Mouse (Mus musculus) CH12.LX (cell line): ENCODE data around the gene Hcfc1. TPM values are rescaled to one million over a fixed set of nuclear protein-coding genes. Genes with fewer than 3 reads are reported as not detected.
A peak's percentile ranks its signal among the peaks of the same experiment; 100 is the strongest.

ENCODE experiments used
- DNase-seq: peaks from one replicate; pipeline ENCODE4 v3.0.0-alpha.2; 2013; ENCODE audit errors: extremely low read depth
- H3K27ac ChIP-seq: 2 replicates; pipeline ENCODE4 v1.5.1; 2012; ENCODE audit warnings: low read depth, mild to moderate bottlenecking, control low read depth, moderate library complexity; ENCODE audit not compliant: insufficient read depth
- H3K27me3 ChIP-seq: replicated peaks from 2 replicates; pipeline ENCODE3; 2012; ENCODE audit warnings: inconsistent platforms
- H3K36me3 ChIP-seq, 2 experiments: replicated peaks in 1 of 2; 2 replicates each; pipeline versions ENCODE3 to v1.6.1; 2012; ENCODE audit warnings: inconsistent platforms in 1 of 2, low read length in 1 of 2, mild to moderate bottlenecking in 1 of 2, mixed read lengths in 1 of 2, moderate library complexity in 1 of 2; ENCODE audit not compliant: control insufficient read depth in 1 of 2, insufficient read depth in 1 of 2
- H3K4me1 ChIP-seq, 2 experiments: 2 replicates each; pipeline ENCODE4 v1.6.1; 2012; ENCODE audit warnings: inconsistent platforms in 1 of 2, moderate library complexity in 1 of 2; ENCODE audit not compliant: insufficient read depth in 2 of 2, control insufficient read depth in 1 of 2
- H3K4me2 ChIP-seq: 2 replicates; pipeline ENCODE4 v1.6.1; 2012; ENCODE audit warnings: low read depth, mild to moderate bottlenecking, control low read depth; ENCODE audit not compliant: poor library complexity, insufficient read depth, severe bottlenecking
- H3K4me3 ChIP-seq, 3 experiments: fragments of 150-350 bp in 1 of 3; sonication (generic) in 1 of 3; replicated peaks in 1 of 3; 2 replicates each; pipeline versions ENCODE3 to v1.5.1; 2011 to 2012; ENCODE audit warnings: low read depth in 2 of 3, low read length in 2 of 3, mild to moderate bottlenecking in 2 of 3, moderate library complexity in 2 of 3, control low read depth in 1 of 3, improper control_type of control experiment in 1 of 3, inconsistent platforms in 1 of 3, mixed read lengths in 1 of 3; ENCODE audit not compliant: poor library complexity in 1 of 3
- H3K79me2 ChIP-seq: replicated peaks from 2 replicates; pipeline ENCODE4 v1.6.1; 2012; ENCODE audit warnings: mild to moderate bottlenecking, moderate library complexity; ENCODE audit not compliant: control insufficient read depth, poor library complexity, insufficient read depth, severe bottlenecking; ENCODE audit errors: extremely low read depth
- H3K9ac ChIP-seq: 2 replicates; pipeline ENCODE4 v1.6.1; 2012; ENCODE audit warnings: low read depth, mild to moderate bottlenecking, control low read depth, moderate library complexity; ENCODE audit not compliant: insufficient read depth
- H3K9me3 ChIP-seq: replicated peaks from 2 replicates; pipeline ENCODE3; 2012; ENCODE audit warnings: low read length, inconsistent platforms, mixed read lengths
- BHLHE40 ChIP-seq: IDR thresholded peaks from 2 replicates; pipeline ENCODE4 v1.6.1; 2011; ENCODE audit warnings: mild to moderate bottlenecking, low read depth, low read length, improper control_type of control experiment
- CHD2 ChIP-seq: IDR thresholded peaks from 2 replicates; pipeline ENCODE4 v1.6.1; 2011; ENCODE audit warnings: low read length, improper control_type of control experiment
- CTCF ChIP-seq, 2 experiments: IDR thresholded peaks in 1 of 2; conservative IDR thresholded peaks in 1 of 2; 2 replicates each; pipeline ENCODE4 v1.5.1; 2011 to 2012; ENCODE audit warnings: low read depth in 2 of 2, low read length in 2 of 2, improper control_type of control experiment in 1 of 2, inconsistent platforms in 1 of 2, mild to moderate bottlenecking in 1 of 2, moderate library complexity in 1 of 2
- E2F4 ChIP-seq: IDR thresholded peaks from 2 replicates; pipeline ENCODE4 v1.6.1; 2011; ENCODE audit warnings: low read depth, low read length, improper control_type of control experiment; ENCODE audit not compliant: insufficient replicate concordance
- ELF1 ChIP-seq: IDR thresholded peaks from 2 replicates; pipeline ENCODE4 v1.6.1; 2014; ENCODE audit warnings: low read depth, mild to moderate bottlenecking, inconsistent platforms, low read length, improper control_type of control experiment
- EP300 ChIP-seq: IDR thresholded peaks from 2 replicates; pipeline ENCODE4 v1.6.1; 2011; ENCODE audit warnings: low read length, improper control_type of control experiment
- ETS1 ChIP-seq: conservative IDR thresholded peaks from 2 replicates; pipeline ENCODE4 v1.6.1; 2012; ENCODE audit warnings: low read depth, mild to moderate bottlenecking, inconsistent platforms, low read length, improper control_type of control experiment, moderate library complexity
- GABPA ChIP-seq: IDR thresholded peaks from 2 replicates; pipeline ENCODE4 v1.6.1; 2012; ENCODE audit warnings: low read depth, low read length, improper control_type of control experiment, inconsistent platforms; ENCODE audit not compliant: insufficient replicate concordance
- HCFC1 ChIP-seq: IDR thresholded peaks from 2 replicates; pipeline ENCODE4 v1.6.1; 2012; ENCODE audit warnings: low read depth, mild to moderate bottlenecking, inconsistent platforms, low read length, improper control_type of control experiment
- JUN ChIP-seq: IDR thresholded peaks from 2 replicates; pipeline ENCODE4 v1.6.1; 2011; ENCODE audit warnings: low read depth, mild to moderate bottlenecking, low read length, improper control_type of control experiment, moderate library complexity; ENCODE audit not compliant: insufficient read depth
- JUND ChIP-seq: conservative IDR thresholded peaks from 2 replicates; pipeline ENCODE4 v1.6.1; 2011; ENCODE audit warnings: low read depth, low read length, improper control_type of control experiment
- KAT2A ChIP-seq: IDR thresholded peaks from 2 replicates; pipeline ENCODE4 v1.6.1; 2012; ENCODE audit warnings: low read length, improper control_type of control experiment, inconsistent platforms; ENCODE audit not compliant: insufficient replicate concordance
- MAX ChIP-seq: IDR thresholded peaks from 2 replicates; pipeline ENCODE4 v1.6.1; 2011; ENCODE audit warnings: low read length, improper control_type of control experiment
- MXI1 ChIP-seq: IDR thresholded peaks from 2 replicates; pipeline ENCODE4 v1.6.1; 2011; ENCODE audit warnings: mild to moderate bottlenecking, low read depth, low read length, improper control_type of control experiment
- MYC ChIP-seq: IDR thresholded peaks from 2 replicates; pipeline ENCODE4 v1.6.1; 2011; ENCODE audit warnings: low read depth, mild to moderate bottlenecking, improper control_type of control experiment, low read length
- NELFE ChIP-seq: IDR thresholded peaks from 2 replicates; pipeline ENCODE4 v1.6.1; 2011; ENCODE audit warnings: low read depth, low read length, improper control_type of control experiment
- NRF1 ChIP-seq: IDR thresholded peaks from 2 replicates; pipeline ENCODE4 v1.6.1; 2014; ENCODE audit warnings: low read depth, mild to moderate bottlenecking, inconsistent platforms, low read length, improper control_type of control experiment, moderate library complexity
- PAX5 ChIP-seq: IDR thresholded peaks from 2 replicates; pipeline ENCODE4 v1.6.1; 2012; ENCODE audit warnings: low read length, inconsistent platforms, mixed read lengths
- POLR2A ChIP-seq: IDR thresholded peaks from 2 replicates; pipeline ENCODE4 v1.6.1; 2011; ENCODE audit warnings: low read depth, mild to moderate bottlenecking, improper control_type of control experiment, low read length
- POLR2AphosphoS2 ChIP-seq: IDR thresholded peaks from 2 replicates; pipeline ENCODE4 v1.6.1; 2011; ENCODE audit warnings: low read depth, low read length, improper control_type of control experiment
- RAD21 ChIP-seq: IDR thresholded peaks from 2 replicates; pipeline ENCODE4 v1.6.1; 2011; ENCODE audit warnings: low read depth, mild to moderate bottlenecking, low read length, improper control_type of control experiment, moderate library complexity
- RCOR1 ChIP-seq: conservative IDR thresholded peaks from 2 replicates; pipeline ENCODE4 v1.6.1; 2012; ENCODE audit warnings: low read depth, mild to moderate bottlenecking, inconsistent platforms, low read length, improper control_type of control experiment
- SIN3A ChIP-seq: IDR thresholded peaks from 2 replicates; pipeline ENCODE4 v1.6.1; 2012; ENCODE audit warnings: low read length, improper control_type of control experiment, inconsistent platforms
- SMC3 ChIP-seq: IDR thresholded peaks from 2 replicates; pipeline ENCODE4 v1.6.1; 2011; ENCODE audit warnings: low read depth, low read length, improper control_type of control experiment
- TBP ChIP-seq: conservative IDR thresholded peaks from 2 replicates; pipeline ENCODE4 v1.6.1; 2011; ENCODE audit warnings: low read depth, low read length, improper control_type of control experiment
- USF1 ChIP-seq: IDR thresholded peaks from 2 replicates; pipeline ENCODE4 v1.6.1; 2014; ENCODE audit warnings: low read depth, mild to moderate bottlenecking, inconsistent platforms, low read length, improper control_type of control experiment
- USF2 ChIP-seq: conservative IDR thresholded peaks from 2 replicates; pipeline ENCODE4 v1.6.1; 2011; ENCODE audit warnings: low read depth, low read length, improper control_type of control experiment
- ZC3H11A ChIP-seq: IDR thresholded peaks from 2 replicates; pipeline ENCODE4 v1.6.1; 2012; ENCODE audit warnings: low read depth, mild to moderate bottlenecking, inconsistent platforms, low read length, improper control_type of control experiment
- ZKSCAN1 ChIP-seq: IDR thresholded peaks from 2 replicates; pipeline ENCODE4 v1.6.1; 2012; ENCODE audit warnings: low read depth, inconsistent platforms, low read length, improper control_type of control experiment, borderline replicate concordance
- ZMIZ1 ChIP-seq: IDR thresholded peaks from 2 replicates; pipeline ENCODE4 v1.6.1; 2012; ENCODE audit warnings: low read depth, mild to moderate bottlenecking, inconsistent platforms, low read length, improper control_type of control experiment
- ZNF384 ChIP-seq: IDR thresholded peaks from 2 replicates; pipeline ENCODE4 v1.6.1; 2012; ENCODE audit warnings: low read depth, low read length, improper control_type of control experiment, inconsistent platforms
- dilution Hi-C: fragments of 300-500 bp; cut with MboI; formaldehyde crosslinking; loops from 2 replicates; pipeline ENCODE4 v1.14.3; 2020; ENCODE audit warnings: low sequenced_read_pairs; ENCODE audit not compliant: extremely low pct_unique_long_range_greater_than_20kb, extremely low pct_ligation_motif_present
- in situ Hi-C: fragments of 300-500 bp; cut with MboI; formaldehyde crosslinking; loops from 3 replicates; pipeline ENCODE4 v1.14.3; 2019; ENCODE audit warnings: low sequenced_read_pairs, low pct_ligation_motif_present, low pct_unique_long_range_greater_than_20kb, mixed read lengths
- polyA plus RNA-seq: library from polyadenylated mRNA; unstranded; fragments of >175 nt; gene quantifications from 2 replicates; pipeline ENCODE4 v1.2.1, GENCODE M21; 2012; ENCODE audit warnings: low read depth; ENCODE audit not compliant: insufficient read length
- total RNA-seq, 2 experiments: library from RNA; depleted of rRNA; stranded (reverse); fragments of 300-350 nt in 1 of 2; fragments of >200 nt in 1 of 2; gene quantifications; 2 replicates each; pipeline ENCODE4 v1.2.3; 2012 to 2014

The Hcfc1 gene
- total and polyA plus RNA-seq, 3 experiments, result 37.6 to 98.2 (median 58.5) TPM

DNA sequence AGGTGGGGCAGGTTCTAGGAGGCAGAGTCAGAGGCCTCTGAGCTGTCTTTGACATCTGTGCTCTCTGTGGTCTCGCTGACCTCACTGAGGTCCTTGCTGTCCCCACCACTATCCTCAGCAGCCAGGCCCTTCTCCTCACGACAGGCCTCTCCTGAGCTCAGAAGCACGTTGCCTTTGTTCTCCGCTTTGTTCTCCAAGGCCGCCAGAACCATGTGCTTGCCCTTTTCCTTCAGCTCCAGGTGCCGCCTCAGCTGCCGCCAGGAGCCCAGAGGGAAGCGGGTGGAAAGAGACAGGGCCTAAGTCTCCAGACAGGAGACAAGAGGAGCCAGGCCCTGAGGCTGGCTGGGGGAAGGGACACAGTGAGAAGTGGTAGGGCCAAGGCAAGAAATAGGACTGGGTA is 49.2 kb downstream of the Hcfc1 start:
- Histone ChIP-seq H3K4me2 (no peak overlapping the region), H3K9ac (no peak overlapping the region), H3K9me3 (no peaks in the 10 kb centered on the region), H3K27me3 (no peaks in the 10 kb centered on the region), H3K4me1 (peaks cover 4 to 32% of the 10 kb centered on the region in 2 experiments; a peak in 3 of 4 replicates), H3K27ac (no peak overlapping the region), H3K4me3 (no peak overlapping the region), H3K79me2 (peaks cover 16% of the 10 kb centered on the region), H3K36me3 (peaks cover 31 to 33% of the 10 kb centered on the region in 2 experiments)
- DNase-seq, result no peak
- in situ Hi-C loops, result no loop called here
- dilution Hi-C loops, result no loop called here
- no peak for TF ChIP-seq ZKSCAN1
- no peak for TF ChIP-seq BHLHE40

DNA sequence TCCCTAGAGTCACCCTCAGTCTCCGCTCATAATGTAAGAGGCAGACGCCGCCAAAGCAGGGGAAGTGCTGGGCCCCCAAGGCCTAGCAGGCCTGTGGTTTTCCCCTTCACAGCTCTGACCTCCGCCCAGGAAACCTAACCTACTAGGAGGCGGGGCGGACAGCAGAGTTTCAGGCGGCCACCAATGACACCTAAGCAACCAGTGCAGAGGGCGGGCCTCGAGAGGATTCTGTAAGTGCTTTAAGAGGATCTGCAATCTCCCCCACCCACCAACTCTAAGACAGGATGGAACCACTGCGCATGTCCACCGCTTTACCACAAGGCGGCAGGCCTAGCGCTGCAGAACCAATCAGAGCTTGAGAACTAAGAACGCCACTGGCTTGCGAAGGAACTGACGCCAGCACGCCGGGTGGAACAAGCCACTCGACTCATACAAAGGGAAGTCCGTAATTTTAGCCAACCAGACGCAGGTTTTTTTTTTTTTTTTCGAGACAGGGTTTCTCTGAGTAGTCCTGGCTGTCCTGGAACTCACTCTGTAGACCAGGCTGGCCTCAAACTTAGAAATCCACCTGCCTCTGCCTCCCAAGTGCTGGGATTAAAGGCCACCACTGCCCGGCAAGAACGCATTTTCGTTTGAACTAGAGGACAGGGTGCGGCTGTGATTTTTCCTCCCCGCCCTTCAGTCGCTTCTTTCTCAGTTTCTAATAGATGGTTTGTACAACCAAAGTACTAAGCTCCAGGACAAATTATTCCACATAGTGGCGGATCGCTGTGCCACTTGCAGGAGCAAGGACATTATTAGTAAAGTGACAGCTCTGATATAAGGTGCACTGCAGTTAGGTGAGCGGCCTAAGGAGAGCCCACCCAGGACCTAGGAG is 51.1 kb downstream of the Hcfc1 start:
- Histone ChIP-seq H3K9me3 (no peaks in the 10 kb centered on the region), H3K4me2 (peak overlapping the region; percentile 56; the same call in 1 of the 2 replicates), H3K27me3 (no peaks in the 10 kb centered on the region), H3K27ac (peak overlapping the region; percentile 81), H3K4me1 (peaks cover 8 to 39% of the 10 kb centered on the region in 2 experiments), H3K9ac (peak overlapping the region; percentile 74), H3K36me3 (peaks cover 30 to 33% of the 10 kb centered on the region in 2 experiments), H3K79me2 (peaks cover 4% of the 10 kb centered on the region), H3K4me3 (peak overlapping the region; percentile 19 to 40 (median 39))
- DNase-seq, result peak; percentile 97
- dilution Hi-C loops, result no loop called here
- in situ Hi-C loops, result no loop called here
- TF ChIP-seq JUND (no peak), MXI1 (no peak), CTCF (conservative IDR thresholded peaks at IDR 0.05 in 1 of 2, IDR thresholded peaks at IDR 0.05 in 1 of 2; ENCODE audit: low read depth in 2 of 2, low read length in 2 of 2) (no peak), NELFE (no peak; the same call in 1 of the 2 replicates), MYC (no peak), NRF1 (peak; percentile 92), ZC3H11A (no peak), TBP (0 out of 2 replicates have a peak, but pooled peaks have one; percentile 21), JUN (no peak), CHD2 (no peak), SIN3A (no peak), PAX5 (no peak), BHLHE40 (no peak), RCOR1 (no peak), ELF1 (peak; percentile 36; the same call in 1 of the 2 replicates), HCFC1 (peak; percentile 56), ZKSCAN1 (no peak), ETS1 (no peak), MAX (no peak), GABPA (no peak), E2F4 (no peak), SMC3 (no peak), USF2 (no peak), POLR2AphosphoS2 (peak; percentile 71), RAD21 (no peak), EP300 (0 out of 2 replicates have a peak, but pooled peaks have one; percentile 15), USF1 (no peak), KAT2A (no peak), POLR2A (peak; percentile 65; the same call in 1 of the 2 replicates), ZNF384 (peak; percentile 90), ZMIZ1 (no peak)
